Mouse (Mus musculus): ENCODE measurements at regions not wholly inside any gene's neighbourhood (a gene's known extent, or its start where the extent isn't known, plus 50 kb on each side); places are given as distances from the start of the nearest gene placed in this dataset.
A peak's percentile ranks its signal among the peaks of the same experiment; 100 is the strongest.

GRCm38 (mm10) chr12:7906831-7907230 lies 70.6 kb upstream of the Apob start:
- no peak for TF ChIP-seq CTCF (IDR thresholded peaks at IDR 0.05; ENCODE audit: low read depth)
- Histone ChIP-seq H3K4me2 (ENCODE audit: low read length) (no peak overlapping the region), H3K4me3 (replicated peaks; ENCODE audit: low read depth, low read length) (no peak overlapping the region), H3K27ac (no peak overlapping the region), H3K9me3 (replicated peaks; ENCODE audit: low read length) (no peaks in the 10 kb centered on the region), H3K4me1 (replicated peaks; ENCODE audit: insufficient read depth, low read length) (no peaks in the 10 kb centered on the region), H3K27me3 (ENCODE audit: insufficient read depth, low read length) (no peaks in the 10 kb centered on the region), H3K9ac (ENCODE audit: low read depth, low read length) (no peak overlapping the region), H3K36me3 (ENCODE audit: insufficient read depth, low read length) (no peaks in the 10 kb centered on the region)
- ATAC-seq (replicated peaks; ENCODE audit: low FRiP score, low read depth) (no peak), DNase-seq (ENCODE audit: low spot score) (peak; percentile 41)
- WGBS: 50% methylated on average over 2 of the region's 2 CpGs

DNA sequence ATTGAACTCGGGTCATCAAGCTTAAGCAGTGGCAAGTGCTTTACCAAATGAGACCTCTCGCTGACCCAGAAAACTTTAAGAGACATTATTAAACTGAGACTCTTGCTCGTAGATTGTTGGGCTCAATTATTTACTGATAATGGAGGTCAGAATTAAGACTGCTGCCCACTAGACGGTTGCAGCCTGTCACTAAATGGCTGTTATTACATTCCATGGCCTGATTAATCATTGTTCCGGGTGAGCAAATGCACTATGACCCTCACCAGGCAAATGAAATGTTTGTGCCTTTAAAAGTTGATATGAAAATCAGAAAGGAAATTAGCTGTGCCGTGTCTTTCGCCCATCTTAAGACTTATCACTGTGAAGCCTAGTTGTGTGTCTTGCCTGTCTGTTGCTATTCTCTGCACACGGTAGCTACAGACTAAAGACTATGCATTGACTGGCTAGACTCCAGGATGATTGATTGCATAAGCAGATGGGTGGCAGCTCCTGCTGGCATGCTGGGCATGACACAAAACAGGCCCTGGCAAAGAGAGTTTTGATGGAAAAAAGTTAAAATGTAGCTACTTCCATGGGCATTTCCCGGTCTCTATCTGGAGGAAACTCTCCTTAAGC lies 67.6 kb upstream of the Apob start:
- Histone ChIP-seq H3K4me2 (ENCODE audit: low read length) (no peak overlapping the region), H3K36me3 (ENCODE audit: insufficient read depth, low read length) (no peaks in the 10 kb centered on the region), H3K27ac (no peak overlapping the region), H3K9me3 (replicated peaks; ENCODE audit: low read length) (no peaks in the 10 kb centered on the region), H3K27me3 (ENCODE audit: insufficient read depth, low read length) (no peaks in the 10 kb centered on the region), H3K4me1 (replicated peaks; ENCODE audit: insufficient read depth, low read length) (no peaks in the 10 kb centered on the region), H3K9ac (ENCODE audit: low read depth, low read length) (no peak overlapping the region), H3K4me3 (replicated peaks; ENCODE audit: low read depth, low read length) (no peak overlapping the region)
- ATAC-seq (replicated peaks; ENCODE audit: low FRiP score, low read depth): no peak
- no peak for TF ChIP-seq CTCF (IDR thresholded peaks at IDR 0.05; ENCODE audit: low read depth)
- no peak for DNase-seq (ENCODE audit: low spot score)
- WGBS: 62% methylated on average over 9 of the region's 9 CpGs

GRCm38 (mm10) chr12:7910509-7910908 lies 66.9 kb upstream of the Apob start:
- H3K4me1 ChIP-seq (replicated peaks; ENCODE audit: insufficient read depth, low read length): no peaks in the 10 kb centered on the region

GRCm38 (mm10) chr12:7918385-7918784 lies 59.1 kb upstream of the Apob start:
- Histone ChIP-seq H3K9ac (ENCODE audit: low read depth, low read length) (no peak overlapping the region), H3K9me3 (replicated peaks; ENCODE audit: low read length) (no peaks in the 10 kb centered on the region), H3K4me2 (ENCODE audit: low read length) (no peak overlapping the region), H3K27ac (no peak overlapping the region), H3K36me3 (ENCODE audit: insufficient read depth, low read length) (no peaks in the 10 kb centered on the region), H3K4me3 (replicated peaks; ENCODE audit: low read depth, low read length) (no peak overlapping the region), H3K27me3 (ENCODE audit: insufficient read depth, low read length) (no peaks in the 10 kb centered on the region), H3K4me1 (replicated peaks; ENCODE audit: insufficient read depth, low read length) (no peaks in the 10 kb centered on the region)
- no peak for DNase-seq (ENCODE audit: low spot score)
- ATAC-seq (replicated peaks; ENCODE audit: low FRiP score, low read depth): no peak
- 86% methylated on average over 1 of the region's 1 CpGs for WGBS
- TF ChIP-seq CTCF (IDR thresholded peaks at IDR 0.05; ENCODE audit: low read depth): no peak

More at GRCm38 (mm10) chr12:7910509-7910908, 66.9 kb upstream of the Apob start:
- Histone ChIP-seq H3K4me3 (replicated peaks; ENCODE audit: low read depth, low read length) (no peak overlapping the region), H3K4me2 (ENCODE audit: low read length) (no peak overlapping the region), H3K27ac (no peak overlapping the region), H3K27me3 (ENCODE audit: insufficient read depth, low read length) (no peaks in the 10 kb centered on the region), H3K9ac (ENCODE audit: low read depth, low read length) (no peak overlapping the region), H3K9me3 (replicated peaks; ENCODE audit: low read length) (no peaks in the 10 kb centered on the region), H3K36me3 (ENCODE audit: insufficient read depth, low read length) (no peaks in the 10 kb centered on the region)
- DNase-seq (ENCODE audit: low spot score) (no peak), ATAC-seq (replicated peaks; ENCODE audit: low FRiP score, low read depth) (no peak)
- TF ChIP-seq CTCF (IDR thresholded peaks at IDR 0.05; ENCODE audit: low read depth): peak; percentile 33; the same call in 1 of the 2 replicates
- WGBS: 47% methylated on average over 2 of the region's 2 CpGs

GRCm38 (mm10) chr12:7918967-7919708 lies 58.3 kb upstream of the Apob start:
- Histone ChIP-seq H3K9ac (ENCODE audit: low read depth, low read length) (no peak overlapping the region), H3K36me3 (ENCODE audit: insufficient read depth, low read length) (no peaks in the 10 kb centered on the region), H3K9me3 (replicated peaks; ENCODE audit: low read length) (no peaks in the 10 kb centered on the region), H3K4me1 (replicated peaks; ENCODE audit: insufficient read depth, low read length) (no peaks in the 10 kb centered on the region), H3K27ac (no peak overlapping the region), H3K27me3 (ENCODE audit: insufficient read depth, low read length) (no peaks in the 10 kb centered on the region), H3K4me2 (ENCODE audit: low read length) (no peak overlapping the region), H3K4me3 (replicated peaks; ENCODE audit: low read depth, low read length) (no peak overlapping the region)
- TF ChIP-seq CTCF (IDR thresholded peaks at IDR 0.05; ENCODE audit: low read depth): no peak
- no peak for ATAC-seq (replicated peaks; ENCODE audit: low FRiP score, low read depth)
- no peak for DNase-seq (ENCODE audit: low spot score)
- WGBS: 77% methylated on average over 4 of the region's 4 CpGs

- H3K4me2 ChIP-seq (ENCODE audit: low read length): no peak overlapping the region
- no peak for ATAC-seq (replicated peaks; ENCODE audit: low FRiP score, low read depth)
- TF ChIP-seq CTCF (IDR thresholded peaks at IDR 0.05; ENCODE audit: low read depth): no peak
- 64% methylated on average over 2 of the region's 2 CpGs for WGBS
- no peaks in the 10 kb centered on the region for H3K36me3 ChIP-seq (ENCODE audit: insufficient read depth, low read length)
- no peaks in the 10 kb centered on the region for H3K4me1 ChIP-seq (replicated peaks; ENCODE audit: insufficient read depth, low read length)
- no peak for DNase-seq (ENCODE audit: low spot score)
- no peak overlapping the region for H3K9ac ChIP-seq (ENCODE audit: low read depth, low read length)
- no peaks in the 10 kb centered on the region for H3K27me3 ChIP-seq (ENCODE audit: insufficient read depth, low read length)
- no peak overlapping the region for H3K4me3 ChIP-seq (replicated peaks; ENCODE audit: low read depth, low read length)
- H3K9me3 ChIP-seq (replicated peaks; ENCODE audit: low read length): no peaks in the 10 kb centered on the region
- no peak overlapping the region for H3K27ac ChIP-seq
Measured at GRCm38 (mm10) chr12:7919709-7920324, 57.6 kb upstream of the Apob start.
